Mouse (Mus musculus) liver, embryonic 14.5 days (tissue): ENCODE measurements at regions not wholly inside any gene's neighbourhood (a gene's known extent, or its start where the extent isn't known, plus 50 kb on each side); places are given as distances from the start of the nearest gene placed in this dataset.

ENCODE experiments used
- CTCF ChIP-seq: IDR thresholded peaks from 2 replicates; pipeline ENCODE4 v1.5.1; 2016; ENCODE audit warnings: antibody characterized with exemption, low read depth, control low read depth
- EP300 ChIP-seq: IDR thresholded peaks from 2 replicates; pipeline ENCODE4 v1.6.1; 2016; ENCODE audit warnings: antibody characterized with exemption, low read depth

DNA sequence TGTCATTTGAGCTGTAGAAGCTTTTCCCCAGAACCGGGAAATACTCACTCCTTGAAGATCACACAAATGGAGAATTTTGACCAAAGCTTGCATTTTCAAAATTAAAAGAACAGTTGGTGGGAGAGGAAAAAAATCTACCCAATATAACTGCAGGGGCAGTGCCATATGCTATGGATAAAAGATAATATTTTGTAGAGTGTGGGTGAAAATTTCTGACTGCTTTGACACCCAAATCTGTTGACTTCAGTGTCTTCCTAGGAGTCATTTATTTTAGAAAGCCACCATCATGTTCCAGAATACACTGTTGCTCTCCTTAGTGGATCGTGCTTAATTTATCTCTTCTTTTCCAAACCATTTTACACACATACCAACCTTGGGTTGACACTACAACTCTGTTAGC lies 65.3 kb upstream of the Coch start:
- no peak for TF ChIP-seq CTCF
- TF ChIP-seq EP300 = no peak
